Mouse (Mus musculus): ENCODE data around the gene Kif5a. TPM values are rescaled to one million over a fixed set of nuclear protein-coding genes. Genes with fewer than 3 reads are reported as not detected.

Gene Kif5a
- polyA plus RNA-seq, 1 experiment: 378 TPM

DNA sequence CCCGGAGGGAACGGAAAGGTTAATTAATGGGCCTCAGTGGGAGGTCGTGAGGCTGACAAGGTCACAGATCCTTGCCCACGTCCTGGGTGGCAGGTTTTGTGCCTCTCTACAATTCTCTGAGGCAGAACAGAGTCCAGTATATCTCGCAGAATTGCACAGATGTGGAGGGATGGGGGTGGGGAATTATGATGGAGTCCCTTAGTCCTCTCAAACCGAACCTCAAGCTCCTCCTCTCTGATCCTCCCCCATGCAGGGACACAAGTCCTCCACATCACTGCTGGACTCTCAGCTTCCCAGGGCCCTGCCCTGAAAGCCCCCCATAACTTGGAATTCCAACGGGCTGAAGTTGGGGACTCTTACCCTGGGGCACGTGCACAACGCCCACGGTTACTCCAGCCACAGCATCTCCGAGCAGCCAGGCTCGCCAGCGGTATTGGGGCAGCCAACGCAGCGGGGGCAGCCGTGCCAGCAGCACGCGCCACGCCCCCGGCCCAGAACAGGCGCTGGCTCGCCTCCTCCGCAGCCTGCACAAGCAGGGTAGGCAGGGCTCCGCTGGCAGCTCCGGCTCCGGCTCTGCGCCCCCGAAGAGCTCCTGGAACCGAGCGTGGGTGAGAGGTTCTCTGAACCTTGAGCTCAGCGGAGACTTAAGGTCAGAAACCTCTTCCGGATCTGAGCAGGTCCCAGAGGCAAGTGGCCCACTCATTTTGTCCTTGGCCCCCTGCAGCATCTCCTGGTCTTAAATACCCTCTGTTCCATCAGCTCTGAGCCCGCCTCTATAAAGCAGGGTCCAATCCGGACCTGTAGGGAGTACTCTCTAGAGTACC, 83.1 kb downstream of the Kif5a start, which contains the start of gene Slc26a10:
Gene Slc26a10, minus strand, starts transcription at position 775 of the 824 bp plus-strand sequence.
- no peak within 1 kb of the TSS for H3K27ac ChIP-seq (ENCODE audit: insufficient read depth, low read length)
- no peaks in the 10 kb centered on the region for H3K4me1 ChIP-seq (ENCODE audit: control insufficient read depth, insufficient read depth, low read length)
- WGBS: 8% methylated on average over 34 of the region's 34 CpGs

GRCm38 (mm10) chr10:127178286-127179027, 84.7 kb downstream of the Kif5a start:
- WGBS: 7% methylated on average over 41 of the region's 41 CpGs
- no peak for TF ChIP-seq CTCF (IDR thresholded peaks at IDR 0.05; ENCODE audit: borderline replicate concordance, insufficient read depth, low read depth, low read length)
- no peak for TF ChIP-seq POLR2A (IDR thresholded peaks at IDR 0.05; ENCODE audit: borderline replicate concordance, insufficient read depth, low read length)
- Histone ChIP-seq H3K27ac (ENCODE audit: insufficient read depth, low read length) (no peak overlapping the region), H3K4me1 (ENCODE audit: control insufficient read depth, insufficient read depth, low read length) (no peaks in the 10 kb centered on the region), H3K4me3 (replicated peaks; ENCODE audit: insufficient read depth, low read depth, low read length) (peak overlapping the region; percentile 58), H3K27me3 (ENCODE audit: control insufficient read depth, insufficient read depth, low read length) (no peaks in the 10 kb centered on the region)
- DNase-seq: peak in 1 of 2 experiments; percentile 22

More for the DNA sequence above, 83.1 kb downstream of the Kif5a start, which contains the start of gene Slc26a10:
- TF ChIP-seq CTCF (IDR thresholded peaks at IDR 0.05; ENCODE audit: borderline replicate concordance, insufficient read depth, low read depth, low read length) (no peak), POLR2A (IDR thresholded peaks at IDR 0.05; ENCODE audit: borderline replicate concordance, insufficient read depth, low read length) (no peak)
- no peak within 1 kb of the TSS for H3K4me3 ChIP-seq (replicated peaks; ENCODE audit: insufficient read depth, low read depth, low read length)
- H3K27me3 ChIP-seq (ENCODE audit: control insufficient read depth, insufficient read depth, low read length): no peaks in the 10 kb centered on the region
- DNase-seq: no peak

- 1% methylated on average over 23 of the region's 23 CpGs for WGBS
- peak overlapping the region; percentile 58 for H3K4me3 ChIP-seq (replicated peaks; ENCODE audit: insufficient read depth, low read depth, low read length)
- DNase-seq: peak; percentile 74 to 86
- H3K27me3 ChIP-seq (ENCODE audit: control insufficient read depth, insufficient read depth, low read length): no peaks in the 10 kb centered on the region
- H3K27ac ChIP-seq (ENCODE audit: insufficient read depth, low read length): no peak overlapping the region
- H3K4me1 ChIP-seq (ENCODE audit: control insufficient read depth, insufficient read depth, low read length): no peaks in the 10 kb centered on the region
- no peak for TF ChIP-seq POLR2A (IDR thresholded peaks at IDR 0.05; ENCODE audit: borderline replicate concordance, insufficient read depth, low read length)
- TF ChIP-seq CTCF (IDR thresholded peaks at IDR 0.05; ENCODE audit: borderline replicate concordance, insufficient read depth, low read depth, low read length): peak; percentile 84
Measured at GRCm38 (mm10) chr10:127177719-127178118, 85.4 kb downstream of the Kif5a start.

- H3K4me1 ChIP-seq (ENCODE audit: control insufficient read depth, insufficient read depth, low read length): no peaks in the 10 kb centered on the region
- no peak overlapping the region for H3K27ac ChIP-seq (ENCODE audit: insufficient read depth, low read length)
- TF ChIP-seq POLR2A (IDR thresholded peaks at IDR 0.05; ENCODE audit: borderline replicate concordance, insufficient read depth, low read length): no peak
- TF ChIP-seq CTCF (IDR thresholded peaks at IDR 0.05; ENCODE audit: borderline replicate concordance, insufficient read depth, low read depth, low read length): no peak
- H3K4me3 ChIP-seq (replicated peaks; ENCODE audit: insufficient read depth, low read depth, low read length): no peak overlapping the region
- WGBS: 37% methylated on average over 9 of the region's 9 CpGs
- no peak for DNase-seq
- H3K27me3 ChIP-seq (ENCODE audit: control insufficient read depth, insufficient read depth, low read length): no peaks in the 10 kb centered on the region
Measured at GRCm38 (mm10) chr10:127177235-127177634, 85.9 kb downstream of the Kif5a start.

DNA sequence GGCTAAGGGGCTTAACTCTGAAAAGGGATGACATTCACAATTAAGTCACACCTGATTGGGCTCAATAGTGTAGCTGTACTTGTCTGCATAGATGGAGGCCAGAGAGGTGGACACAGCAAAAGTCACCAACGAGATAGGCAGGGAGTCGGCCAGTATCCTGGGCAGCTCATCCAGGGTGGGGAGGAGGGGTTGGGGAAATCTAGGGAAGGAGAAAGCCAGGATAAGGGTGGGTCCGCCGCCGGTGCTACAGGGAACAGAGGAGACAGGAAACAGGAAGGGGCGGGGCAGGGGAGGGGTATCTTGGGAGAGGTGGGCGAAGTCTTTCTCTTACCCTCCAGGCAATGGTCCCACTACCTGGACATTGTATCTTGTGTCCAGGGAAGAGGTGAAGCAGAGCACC, 86.4 kb downstream of the Kif5a start:
- 36% methylated on average over 6 of the region's 7 CpGs for WGBS
- Histone ChIP-seq H3K27me3 (ENCODE audit: control insufficient read depth, insufficient read depth, low read length) (no peaks in the 10 kb centered on the region), H3K27ac (ENCODE audit: insufficient read depth, low read length) (no peak overlapping the region), H3K4me3 (replicated peaks; ENCODE audit: insufficient read depth, low read depth, low read length) (no peak overlapping the region), H3K4me1 (ENCODE audit: control insufficient read depth, insufficient read depth, low read length) (no peaks in the 10 kb centered on the region)
- TF ChIP-seq CTCF (IDR thresholded peaks at IDR 0.05; ENCODE audit: borderline replicate concordance, insufficient read depth, low read depth, low read length): no peak
- no peak for DNase-seq

DNA sequence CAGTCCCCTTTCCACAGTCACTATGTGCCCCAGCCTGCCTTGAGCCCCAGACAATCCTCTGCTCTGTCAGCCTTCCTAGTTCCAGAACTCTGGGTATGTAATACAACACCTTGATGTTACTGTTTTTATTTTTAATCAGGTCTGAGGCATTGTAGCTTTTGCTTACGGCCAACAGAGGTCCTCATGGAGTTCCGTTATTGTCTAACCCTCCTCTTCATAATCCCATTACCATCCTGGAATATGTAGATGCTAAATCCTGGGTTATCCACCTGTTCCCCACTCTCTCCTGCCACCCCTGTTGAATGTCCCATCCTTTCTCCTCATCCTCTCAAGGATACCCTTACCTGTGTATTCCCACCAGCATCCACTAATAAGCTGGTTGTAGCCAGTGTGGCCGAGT, 86.9 kb downstream of the Kif5a start:
- no peaks in the 10 kb centered on the region for H3K27me3 ChIP-seq (ENCODE audit: control insufficient read depth, insufficient read depth, low read length)
- peak in 1 of 2 experiments; percentile 9 for DNase-seq
- no peak for TF ChIP-seq POLR2A (IDR thresholded peaks at IDR 0.05; ENCODE audit: borderline replicate concordance, insufficient read depth, low read length)
- no peak for TF ChIP-seq CTCF (IDR thresholded peaks at IDR 0.05; ENCODE audit: borderline replicate concordance, insufficient read depth, low read depth, low read length)
- no peaks in the 10 kb centered on the region for H3K4me1 ChIP-seq (ENCODE audit: control insufficient read depth, insufficient read depth, low read length)
- H3K27ac ChIP-seq (ENCODE audit: insufficient read depth, low read length): no peak overlapping the region
- 55% methylated on average over 3 of the region's 3 CpGs for WGBS
- H3K4me3 ChIP-seq (replicated peaks; ENCODE audit: insufficient read depth, low read depth, low read length): no peak overlapping the region

Other genes with a start within 250 kb of the Kif5a start
- 45.2 and 45.4 TPM in 2 replicates for gene Tsfm, start 232.5 kb downstream of the Kif5a start, polyA plus RNA-seq (2012; rRNA removed)
- 10.7 and 11.8 TPM in 2 replicates for gene Mettl1, start 221.9 kb downstream of the Kif5a start, polyA plus RNA-seq (2012; rRNA removed)
- gene Eef1akmt3, start 221.8 kb downstream of the Kif5a start, polyA plus RNA-seq (2012; rRNA removed): 0.13 TPM in 2 replicates
- 0.19 and 0.29 TPM in 2 replicates for gene Cyp27b1, start 215.1 kb downstream of the Kif5a start, polyA plus RNA-seq (2012; rRNA removed)
- gene March9, start 203.2 kb downstream of the Kif5a start, polyA plus RNA-seq (2012; rRNA removed): 11.8 TPM in 2 replicates
- 141 and 143 TPM in 2 replicates for gene Cdk4, start 199.8 kb downstream of the Kif5a start, polyA plus RNA-seq (2012; rRNA removed)
- 81.6 and 84.6 TPM in 2 replicates for gene Tspan31, start 193.1 kb downstream of the Kif5a start, polyA plus RNA-seq (2012; rRNA removed)
- 99.5 and 109 TPM in 2 replicates for gene Agap2, start 188.1 kb downstream of the Kif5a start, polyA plus RNA-seq (2012; rRNA removed)
- gene Os9, start 142.2 kb downstream of the Kif5a start, polyA plus RNA-seq (2012; rRNA removed): 98.9 and 100 TPM in 2 replicates
- 81.9 and 83.6 TPM in 2 replicates for gene B4galnt1, start 98.1 kb downstream of the Kif5a start, polyA plus RNA-seq (2012; rRNA removed)
- 3.1 and 3.3 TPM in 2 replicates for gene Slc26a10, start 82.7 kb downstream of the Kif5a start, polyA plus RNA-seq (2012; rRNA removed)
- 105 and 117 TPM in 2 replicates for gene Arhgef25, start 73.3 kb downstream of the Kif5a start, polyA plus RNA-seq (2012; rRNA removed)
- gene Dtx3, start 67.6 kb downstream of the Kif5a start, polyA plus RNA-seq (2012; rRNA removed): 321 and 339 TPM in 2 replicates
- gene Pip4k2c, start 51.8 kb downstream of the Kif5a start, polyA plus RNA-seq (2012; rRNA removed): 58.8 and 64.1 TPM in 2 replicates
- 322 and 328 TPM in 2 replicates for gene Dctn2, start 3.0 kb upstream of the Kif5a start, polyA plus RNA-seq (2012; rRNA removed)
- gene Mbd6, start 25.7 kb upstream of the Kif5a start, polyA plus RNA-seq (2012; rRNA removed): 47.8 and 51.8 TPM in 2 replicates
- 81.6 and 87.4 TPM in 2 replicates for gene Mars, start 48.4 kb upstream of the Kif5a start, polyA plus RNA-seq (2012; rRNA removed)
- 0.87 and 0.97 TPM in 2 replicates for gene Arhgap9, start 58.6 kb upstream of the Kif5a start, polyA plus RNA-seq (2012; rRNA removed)
- gene Gli1, start 78.6 kb upstream of the Kif5a start, polyA plus RNA-seq (2012; rRNA removed): 10.6 and 12.5 TPM in 2 replicates
- 0.03 TPM in 1 of 2 replicates, not detected in the other for gene Inhbe, start 91.1 kb upstream of the Kif5a start, polyA plus RNA-seq (2012; rRNA removed)
- not detected in 2 replicates for gene Inhbc, start 107.1 kb upstream of the Kif5a start, polyA plus RNA-seq (2012; rRNA removed)
- 137 and 145 TPM in 2 replicates for gene R3hdm2, start 117.0 kb upstream of the Kif5a start, polyA plus RNA-seq (2012; rRNA removed)
- 8.3 TPM in 2 replicates for gene Stac3, start 238.3 kb upstream of the Kif5a start, polyA plus RNA-seq (2012; rRNA removed)

Data from cerebellum, adult 2 months (tissue).